Comparison of ENCODE assay signal across 8 mouse cellular contexts in the genomic region with DNA sequence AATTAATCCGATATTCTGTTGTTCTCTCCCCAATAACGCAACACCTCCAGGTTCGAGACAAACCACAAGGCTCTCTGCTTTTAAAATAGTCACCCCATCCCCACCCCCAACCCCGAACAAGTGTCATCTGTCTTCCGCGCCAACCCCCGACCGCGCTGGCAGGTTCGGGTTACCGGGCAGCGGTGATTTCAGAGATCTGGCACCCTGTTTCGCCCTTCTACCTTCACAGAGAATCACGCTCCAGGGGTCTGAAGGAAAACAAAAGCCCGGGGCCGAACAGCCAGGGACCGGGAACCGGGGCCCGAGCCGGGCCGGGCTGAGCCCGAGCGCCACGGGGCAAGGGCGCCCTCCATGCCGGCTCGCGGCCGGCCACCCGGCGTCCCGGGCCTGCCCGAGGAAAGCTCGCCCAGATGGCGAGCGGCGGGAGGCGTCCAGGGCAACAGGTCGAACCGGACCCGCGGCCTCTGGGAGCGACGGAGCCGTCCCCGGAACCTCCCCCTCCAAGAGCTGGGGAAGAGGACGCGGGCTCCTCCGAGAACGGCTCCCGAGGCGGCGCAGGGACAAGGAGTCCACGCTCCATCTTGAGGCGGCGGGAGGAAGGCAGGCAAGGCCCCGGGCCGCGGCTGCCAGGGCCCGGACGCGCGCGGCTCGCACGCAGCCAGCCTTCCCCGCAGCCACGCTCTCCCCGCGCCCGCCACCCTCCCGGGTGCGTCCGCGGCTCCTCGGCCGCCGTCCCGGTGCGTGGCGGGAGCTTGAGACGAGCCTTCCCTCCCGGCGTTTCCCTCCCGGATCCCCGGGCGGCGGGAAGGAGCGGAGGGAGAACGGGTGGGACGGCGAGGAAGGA. TPM values are rescaled to one million over a fixed set of nuclear protein-coding genes. Genes with fewer than 3 reads are reported as not detected.
DNase-seq lines count a peak whose midpoint lies in the region; ATAC-seq and TF ChIP-seq lines count a peak whose summit lies in the region.

No protein-coding gene starts in this region.

- WGBS in embryonic facial prominence, embryonic 10.5 days, result 2% methylated on average over 92 of the region's 92 CpGs
- WGBS in neural tube, embryonic 14.5 days, result under 1% methylated on average over 72 of the region's 92 CpGs
- under 1% methylated on average over 91 of the region's 92 CpGs for WGBS in thymus, adult 2 months

- no peaks in the 10 kb centered on the region for H3K27me3 ChIP-seq in embryonic facial prominence, embryonic 10.5 days (replicated peaks; ENCODE audit: low read depth, poor library complexity, severe bottlenecking)
- H3K27me3 ChIP-seq in neural tube, embryonic 14.5 days (ENCODE audit: control insufficient read depth, insufficient read depth, low read length), result no peaks in the 10 kb centered on the region
- no peaks in the 10 kb centered on the region for H3K27me3 ChIP-seq in thymus, adult 2 months (ENCODE audit: control insufficient read depth, insufficient read depth, low read length)

- peaks cover 33% of the 10 kb centered on the region for H3K4me1 ChIP-seq in embryonic facial prominence, embryonic 10.5 days
- H3K4me1 ChIP-seq in neural tube, embryonic 14.5 days (ENCODE audit: control insufficient read depth, insufficient read depth, low read length), result peaks cover 32% of the 10 kb centered on the region
- peaks cover 19% of the 10 kb centered on the region for H3K4me1 ChIP-seq in thymus, adult 2 months (replicated peaks; ENCODE audit: control insufficient read depth, insufficient read depth, low read length)

- H3K9me3 ChIP-seq in embryonic facial prominence, embryonic 10.5 days, result no peaks in the 10 kb centered on the region
- no peaks in the 10 kb centered on the region for H3K9me3 ChIP-seq in neural tube, embryonic 14.5 days (ENCODE audit: control insufficient read depth, low read length)

- H3K9ac ChIP-seq in neural tube, embryonic 14.5 days (replicated peaks; ENCODE audit: low read depth, low read length), result peak overlapping the region; percentile 99

- H3K4me3 ChIP-seq in embryonic facial prominence, embryonic 10.5 days, result peak overlapping the region; percentile 91
- H3K4me3 ChIP-seq in neural tube, embryonic 14.5 days (ENCODE audit: low read depth, low read length), result peak overlapping the region; percentile 68
- peak overlapping the region; percentile 99 for H3K4me3 ChIP-seq in thymus, adult 2 months (ENCODE audit: control insufficient read depth, insufficient read depth, low read length)

- TF ChIP-seq CTCF in thymus, adult 2 months (IDR thresholded peaks at IDR 0.05; ENCODE audit: borderline replicate concordance, control insufficient read depth, extremely low read depth, insufficient read depth, low read length, poor library complexity), result 0 out of 2 replicates have a peak, but pooled peaks have one; percentile 23

- H3K27ac ChIP-seq in embryonic facial prominence, embryonic 10.5 days (replicated peaks), result peak overlapping the region; percentile 98
- H3K27ac ChIP-seq in neural tube, embryonic 14.5 days (ENCODE audit: low read depth, low read length), result peak overlapping the region; percentile 97
- H3K27ac ChIP-seq in thymus, adult 2 months (ENCODE audit: control insufficient read depth, insufficient read depth, low read length), result peak overlapping the region; percentile 6; the same call in 1 of the 2 replicates

- H3K4me2 ChIP-seq in neural tube, embryonic 14.5 days (ENCODE audit: low read depth, low read length), result peak overlapping the region; percentile 58

- no peaks in the 10 kb centered on the region for H3K36me3 ChIP-seq in embryonic facial prominence, embryonic 10.5 days (replicated peaks)
- H3K36me3 ChIP-seq in neural tube, embryonic 14.5 days (ENCODE audit: control insufficient read depth, insufficient read depth, low read length), result no peaks in the 10 kb centered on the region
- no peaks in the 10 kb centered on the region for H3K36me3 ChIP-seq in thymus, adult 2 months (ENCODE audit: control insufficient read depth, insufficient read depth, low read length)

- peak; percentile 68 for DNase-seq in CD4-positive, CD25-positive, alpha-beta regulatory T cell, adult 2 months (ENCODE audit: low read depth, low spot score)
- DNase-seq in adrenal gland, postnatal 14 days, result peak; percentile 72
- DNase-seq in embryonic facial prominence, embryonic 10.5 days (ENCODE audit: low spot score), result peak; percentile 75
- DNase-seq in heart, adult 8-10 months (ENCODE audit: low spot score), result peak; percentile 49
- DNase-seq in kidney, adult 9 months, result peak; percentile 54
- DNase-seq in lung, adult 18-20 months, result peak; percentile 62 to 63
- peak; percentile 61 for DNase-seq in thymus, adult 2 months

- TF ChIP-seq POLR2A in thymus, adult 2 months (IDR thresholded peaks at IDR 0.05; ENCODE audit: control insufficient read depth, extremely low read depth, insufficient read depth, low read length, poor library complexity), result no peak

- peak; percentile 77 for ATAC-seq in neural tube, embryonic 14.5 days (ENCODE audit: low read depth)

RNA-seq across cellular contexts. Expression of gene Clip1, which starts 0.8 kb away (rescaled TPM):
- total RNA-seq in adrenal gland, postnatal 14 days (2021), result 63.1 and 64.8 TPM in 2 replicates
- 52.9 and 54.0 TPM in 2 replicates for polyA plus RNA-seq in embryonic facial prominence, embryonic 10.5 days (2016; fragmentation: Nextera tagmentation; extraction: Ambion mirVana)
- 100 to 1,000 TPM; 213 to 261 (median 228) TPM for total RNA-seq in heart, adult 8-10 months (2022)
- polyA plus RNA-seq in neural tube, embryonic 14.5 days (2014; fragmentation: Nextera tagmentation; extraction: Ambion mirVana), result 85.2 and 87.0 TPM in 2 replicates
- polyA plus RNA-seq in thymus, adult 2 months (2012; rRNA removed), result 17.1 and 17.6 TPM in 2 replicates

RNA-seq across cellular contexts. Expression of gene Zcchc8, which starts 37.3 kb away (rescaled TPM):
- 46.9 and 58.0 TPM in 2 replicates for total RNA-seq in adrenal gland, postnatal 14 days (2021)
- 86.3 and 93.8 TPM in 2 replicates for polyA plus RNA-seq in embryonic facial prominence, embryonic 10.5 days (2016; fragmentation: Nextera tagmentation; extraction: Ambion mirVana)
- 10 to 100 TPM; 18.3 to 22.5 (median 20.3) TPM for total RNA-seq in heart, adult 8-10 months (2022)
- 72.5 and 80.6 TPM in 2 replicates for polyA plus RNA-seq in neural tube, embryonic 14.5 days (2014; fragmentation: Nextera tagmentation; extraction: Ambion mirVana)
- polyA plus RNA-seq in thymus, adult 2 months (2012; rRNA removed), result 71.5 and 78.8 TPM in 2 replicates

Comparison
In these comparisons a context has a peak if more than half of its experiments do, and no peak if none do; other contexts are left out.
1. Peak in every context shown above with its lines: DNase-seq, ATAC-seq, H3K4me3 ChIP-seq and H3K27ac ChIP-seq.
2. H3K27ac ChIP-seq: peak in every context shown above with its lines; median percentile 98 in embryonic facial prominence, embryonic 10.5 days; 97 in neural tube, embryonic 14.5 days; 6 in thymus, adult 2 months.